Comparison of ENCODE assay signal across 25 mouse cellular contexts in genomic region chr13:90724598-90724997, GRCm38 (mm10).
A peak's percentile ranks its signal among the peaks of the same experiment; 100 is the strongest.
DNase-seq lines count a peak whose midpoint lies in the region; ATAC-seq and TF ChIP-seq lines count a peak whose summit lies in the region.
"Had no signal": no experiment of that assay in that cellular context is flagged by ENCODE, and none has a peak within 500 bp of the region (broad histone marks: within the 10 kb centered on the region; RNA-seq: fewer than 3 reads in every experiment).

No protein-coding gene starts in this region.

- H3K4me1 ChIP-seq in heart, embryonic 10.5 days: peaks cover 15% of the 10 kb centered on the region; the same call in 1 of the 2 replicates
- H3K4me1 ChIP-seq in heart, embryonic 14.5 days (ENCODE audit: control insufficient read depth in 2 of 2, insufficient read depth in 2 of 2, low read length in 2 of 2): peaks cover 2 to 15% of the 10 kb centered on the region in 2 experiments; a peak in 3 of 4 replicates
- no peaks in the 10 kb centered on the region for H3K4me1 ChIP-seq in heart, adult 2 months (ENCODE audit: control insufficient read depth, insufficient read depth, low read length)
- H3K4me1 ChIP-seq in liver, embryonic 16.5 days (ENCODE audit: control insufficient read depth, low read depth, low read length): no peaks in the 10 kb centered on the region
- H3K4me1 ChIP-seq: intestine, embryonic 15.5 days had no signal

- no peak for TF ChIP-seq CTCF in heart, adult 2 months (IDR thresholded peaks at IDR 0.05)

- intact Hi-C loops in heart, adult 2 months (cut with DNase I): no loop called here

- H3K36me3 ChIP-seq in heart, embryonic 10.5 days: no peaks in the 10 kb centered on the region
- no peaks in the 10 kb centered on the region for H3K36me3 ChIP-seq in heart, embryonic 14.5 days (ENCODE audit: control insufficient read depth, insufficient read depth, low read length)
- H3K36me3 ChIP-seq in heart, adult 2 months (ENCODE audit: control insufficient read depth, insufficient read depth, low read length): no peaks in the 10 kb centered on the region
- H3K36me3 ChIP-seq in liver, embryonic 16.5 days (ENCODE audit: control insufficient read depth, insufficient read depth): no peaks in the 10 kb centered on the region
- H3K36me3 ChIP-seq: embryonic facial prominence, embryonic 10.5 days; embryonic facial prominence, embryonic 13.5 days; forebrain, embryonic 12.5 days; forebrain, embryonic 15.5 days; hindbrain, embryonic 10.5 days; hindbrain, embryonic 13.5 days; intestine, embryonic 15.5 days had no signal

- no peak for TF ChIP-seq EP300 in heart, adult 2 months (IDR thresholded peaks at IDR 0.05; ENCODE audit: insufficient read depth, low read depth, low read length)

- no peaks in the 10 kb centered on the region for H3K27me3 ChIP-seq in heart, embryonic 10.5 days (ENCODE audit: insufficient read depth, poor library complexity, severe bottlenecking)
- no peaks in the 10 kb centered on the region for H3K27me3 ChIP-seq in heart, embryonic 14.5 days (ENCODE audit: control insufficient read depth, insufficient read depth, low read length)
- no peaks in the 10 kb centered on the region for H3K27me3 ChIP-seq in heart, adult 2 months (ENCODE audit: control insufficient read depth, insufficient read depth, low read length)
- no peaks in the 10 kb centered on the region for H3K27me3 ChIP-seq in liver, embryonic 16.5 days (ENCODE audit: control insufficient read depth, insufficient read depth, low read depth, low read length)
- H3K27me3 ChIP-seq: embryonic facial prominence, embryonic 13.5 days; forebrain, embryonic 12.5 days; forebrain, embryonic 15.5 days; hindbrain, embryonic 13.5 days; intestine, embryonic 15.5 days had no signal

- H3K27ac ChIP-seq in heart, embryonic 10.5 days: peak overlapping the region; percentile 59; the same call in 1 of the 2 replicates
- H3K27ac ChIP-seq in heart, embryonic 14.5 days (replicated peaks in 1 of 2; ENCODE audit: control insufficient read depth in 1 of 2, insufficient read depth in 1 of 2, low read depth in 2 of 2, low read length in 2 of 2): no peak overlapping the region
- no peak overlapping the region for H3K27ac ChIP-seq in heart, adult 2 months
- H3K27ac ChIP-seq in liver, embryonic 16.5 days (ENCODE audit: low read length): no peak overlapping the region
- H3K27ac ChIP-seq: embryonic facial prominence, embryonic 10.5 days; embryonic facial prominence, embryonic 13.5 days; forebrain, embryonic 12.5 days; forebrain, embryonic 15.5 days; hindbrain, embryonic 10.5 days; hindbrain, embryonic 13.5 days; intestine, embryonic 15.5 days had no signal

- no peak overlapping the region for H3K9ac ChIP-seq in heart, embryonic 14.5 days (ENCODE audit: low read length)
- no peak overlapping the region for H3K9ac ChIP-seq in heart, adult 2 months (ENCODE audit: low read depth, low read length)
- H3K9ac ChIP-seq in liver, embryonic 16.5 days (ENCODE audit: low read depth, low read length): no peak overlapping the region
- H3K9ac ChIP-seq: embryonic facial prominence, embryonic 13.5 days; forebrain, embryonic 12.5 days; forebrain, embryonic 15.5 days; hindbrain, embryonic 13.5 days; intestine, embryonic 15.5 days had no signal

- no peak overlapping the region for H3K4me3 ChIP-seq in heart, embryonic 10.5 days
- no peak overlapping the region for H3K4me3 ChIP-seq in heart, embryonic 14.5 days (ENCODE audit: control insufficient read depth in 1 of 2, insufficient read depth in 1 of 2, low read depth in 1 of 2, low read length in 2 of 2)
- H3K4me3 ChIP-seq in heart, adult 2 months: no peak overlapping the region
- no peak overlapping the region for H3K4me3 ChIP-seq in liver, embryonic 16.5 days (ENCODE audit: low read depth, low read length)
- H3K4me3 ChIP-seq: embryonic facial prominence, embryonic 10.5 days; embryonic facial prominence, embryonic 13.5 days; erythroblast, embryonic 14.5 days; forebrain, embryonic 12.5 days; forebrain, embryonic 15.5 days; hindbrain, embryonic 10.5 days; hindbrain, embryonic 13.5 days; intestine, embryonic 15.5 days had no signal

- no peaks in the 10 kb centered on the region for H3K9me3 ChIP-seq in heart, embryonic 10.5 days
- no peaks in the 10 kb centered on the region for H3K9me3 ChIP-seq in heart, embryonic 14.5 days (ENCODE audit: control insufficient read depth, low read length)
- H3K9me3 ChIP-seq in liver, embryonic 16.5 days (replicated peaks; ENCODE audit: control insufficient read depth, low read length): no peaks in the 10 kb centered on the region
- H3K9me3 ChIP-seq: embryonic facial prominence, embryonic 10.5 days; embryonic facial prominence, embryonic 13.5 days; forebrain, embryonic 12.5 days; forebrain, embryonic 15.5 days; hindbrain, embryonic 10.5 days; hindbrain, embryonic 13.5 days; intestine, embryonic 15.5 days had no signal

- 65% methylated on average over 3 of the region's 3 CpGs for WGBS in heart, embryonic 10.5 days
- 59% methylated on average over 3 of the region's 3 CpGs for WGBS in heart, embryonic 14.5 days
- WGBS in heart, adult 2 months: 54% methylated on average over 3 of the region's 3 CpGs
- WGBS in liver, embryonic 16.5 days (ENCODE audit: insufficient replicate concordance): 54% methylated on average over 3 of the region's 3 CpGs

- no peak overlapping the region for H3K4me2 ChIP-seq in heart, embryonic 14.5 days (ENCODE audit: low read length)
- H3K4me2 ChIP-seq in liver, embryonic 16.5 days (ENCODE audit: low read depth, low read length): no peak overlapping the region
- H3K4me2 ChIP-seq: embryonic facial prominence, embryonic 13.5 days; forebrain, embryonic 12.5 days; forebrain, embryonic 15.5 days; hindbrain, embryonic 13.5 days; intestine, embryonic 15.5 days had no signal

- ATAC-seq in heart, embryonic 14.5 days (ENCODE audit: insufficient number of reproducible peaks, insufficient read depth, low FRiP score, low read depth): peak; percentile 66
- peak; percentile 39; the same call in 1 of the 2 replicates for ATAC-seq in liver, embryonic 16.5 days (ENCODE audit: low read depth)
- ATAC-seq: activated CD4-positive, CD25-positive, alpha-beta regulatory T cell, adult 4 months; forebrain, embryonic 15.5 days; hindbrain, embryonic 16.5 days; intestine, embryonic 15.5 days had no signal

- DNase-seq in heart, embryonic 10.5 days (ENCODE audit: low spot score): no peak
- no peak for DNase-seq in heart, postnatal 4 days
- no peak for DNase-seq in heart, adult 2 months
- DNase-seq in liver: no peak
- DNase-seq: adrenal gland, adult 8-10 months; adrenal gland, postnatal 25 days; cerebellum, adult 11-12 months; cerebellum, adult 8-10 months; cerebellum, postnatal 10 days; cerebellum, postnatal 36 days; embryo, embryonic 11 days; gastrocnemius, postnatal 25 days; kidney, adult 11 months had no signal

- H3K79me2 ChIP-seq in heart, adult 2 months (replicated peaks; ENCODE audit: control insufficient read depth, insufficient read depth, low read length): no peaks in the 10 kb centered on the region

- no peak for TF ChIP-seq POLR2A in heart, adult 2 months (IDR thresholded peaks at IDR 0.05; ENCODE audit: insufficient read depth, low read depth, low read length)
